Mouse (Mus musculus) thymus, postnatal 25 days (tissue): ENCODE data around the gene Sema5a.

Experiments
- DNase-seq: peaks from one replicate; pipeline ENCODE4 v3.0.0; 2022

The Sema5a gene

DNA sequence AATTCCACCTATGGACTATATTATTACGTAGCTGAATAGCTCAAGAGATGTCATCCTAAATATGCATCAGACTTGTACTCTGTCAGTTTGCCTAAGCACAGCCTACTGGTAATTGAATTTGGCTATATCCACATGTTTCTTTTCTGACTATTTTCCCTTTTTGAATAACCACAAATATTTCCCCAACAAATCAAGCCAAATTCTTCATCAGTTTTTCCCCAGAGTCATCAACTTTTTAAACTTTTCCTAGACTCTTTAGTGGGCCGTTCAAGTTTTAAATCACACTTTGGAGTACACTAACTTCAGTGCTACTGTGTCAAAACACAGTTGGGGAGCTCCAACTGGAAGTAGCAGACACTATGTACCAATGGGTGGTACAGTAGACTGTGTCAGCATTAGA lies 448.4 kb downstream of the Sema5a start:
- no peak for DNase-seq

DNA sequence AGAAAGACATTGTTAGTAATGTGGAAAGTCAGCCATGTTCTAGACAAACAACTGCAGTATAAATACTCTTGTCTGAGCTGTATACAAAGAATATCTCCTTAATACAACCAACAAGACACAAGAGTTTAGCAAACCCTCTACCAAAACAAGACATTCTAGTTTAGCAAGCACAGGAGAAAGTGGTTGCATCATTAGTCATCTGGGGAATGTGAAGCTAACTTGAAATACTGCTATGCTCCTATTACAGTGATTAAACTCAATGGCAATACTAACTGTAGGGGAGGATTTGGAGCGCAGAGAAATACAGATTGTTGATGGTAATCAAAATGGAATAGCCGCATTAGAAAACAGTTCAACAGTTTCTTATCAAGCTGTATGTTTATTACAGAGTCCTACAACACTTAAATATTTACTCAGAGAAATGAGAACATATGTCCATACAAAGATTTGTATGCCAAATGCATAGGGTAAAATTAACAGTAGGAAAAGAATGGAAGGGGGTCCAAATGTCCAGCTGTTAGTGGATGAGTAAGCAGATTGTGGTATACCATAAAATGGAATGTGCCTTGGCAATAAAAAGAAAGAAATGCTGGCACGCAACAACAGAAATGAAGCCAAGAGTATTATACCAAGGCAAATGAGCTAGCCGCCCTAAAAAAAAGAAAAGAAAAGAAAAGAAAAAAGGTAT lies 472.8 kb downstream of the Sema5a start:
- DNase-seq: no peak

DNA sequence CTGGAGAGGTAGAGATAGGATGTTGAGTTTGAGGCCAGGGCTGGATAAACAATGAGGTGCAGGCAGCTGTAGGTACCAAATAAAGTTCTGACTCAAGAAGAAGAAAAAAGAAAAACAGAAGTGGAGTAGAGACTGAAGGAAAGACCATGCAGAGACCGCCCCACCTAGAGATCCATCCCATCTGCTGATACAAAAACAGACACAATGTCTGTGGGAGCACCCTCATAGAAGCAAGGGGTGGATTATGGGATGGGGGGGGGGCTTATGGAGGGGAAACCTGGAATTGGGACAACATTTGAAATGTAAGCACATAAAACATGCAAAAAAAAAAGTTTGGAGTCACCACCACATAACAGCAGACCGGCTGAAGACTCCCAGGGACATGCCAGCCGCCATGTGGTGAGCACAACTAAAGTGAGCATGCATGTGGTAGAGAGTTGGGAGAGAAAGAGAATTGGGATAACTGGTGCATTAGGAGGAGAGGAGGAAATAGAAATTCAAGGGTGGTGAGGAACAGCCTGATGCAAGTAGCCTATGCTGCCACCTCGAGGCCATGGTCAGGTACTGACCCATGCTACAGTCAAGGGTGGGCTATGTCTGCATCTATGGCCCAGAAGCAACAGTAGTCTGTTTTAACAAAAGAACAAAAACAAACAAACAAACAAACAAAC lies 473.8 kb downstream of the Sema5a start:
- DNase-seq: no peak

DNA sequence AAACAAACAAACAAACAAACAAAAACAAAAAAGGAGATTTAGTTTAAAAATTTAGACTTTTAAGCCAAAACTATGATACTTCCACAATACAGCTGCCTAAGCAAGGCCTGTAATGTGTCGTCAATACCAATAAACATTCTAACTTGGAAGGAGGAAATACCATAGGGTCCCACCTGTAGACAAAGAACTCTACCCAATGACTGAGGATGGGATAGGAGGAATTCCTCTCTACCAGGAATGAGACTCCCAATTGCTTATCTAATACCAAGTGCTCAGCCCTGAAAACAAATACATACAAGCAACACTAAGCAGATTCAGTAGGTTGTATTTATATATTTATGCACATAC lies 474.3 kb downstream of the Sema5a start:
- DNase-seq: no peak

DNA sequence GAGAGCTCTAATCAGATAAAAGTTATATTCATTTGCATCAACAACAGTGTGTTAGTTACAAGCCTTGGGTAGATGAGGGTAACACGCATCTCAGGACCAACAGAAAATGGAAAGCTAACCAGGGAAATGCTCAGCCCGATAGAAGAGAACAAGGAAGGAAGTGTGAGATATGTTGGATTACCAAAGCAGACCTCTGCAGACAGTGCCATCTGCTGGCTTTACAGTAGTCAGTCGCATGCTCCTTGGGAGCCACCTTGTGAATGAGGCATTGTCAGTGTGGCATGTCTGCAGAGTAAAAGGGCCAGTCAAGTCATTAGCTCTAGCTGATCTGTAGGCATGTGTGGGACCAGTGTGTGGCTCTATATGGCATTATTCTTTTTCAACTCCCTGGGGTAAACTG lies 486.2 kb downstream of the Sema5a start:
- DNase-seq: no peak
